Mouse (Mus musculus) hindbrain, embryonic 12.5 days (tissue): ENCODE results near the gene Slc25a25. TPM values are rescaled to one million over a fixed set of nuclear protein-coding genes. Genes with fewer than 3 reads are reported as not detected.

Experiments
- ATAC-seq: fragments of 200-750 bp; cut with Nextera tagmentation; 2 replicates; pipeline ENCODE4 v1.8.0; 2017; ENCODE audit warnings: moderate TSS enrichment; ENCODE audit not compliant: low FRiP score
- H3K27ac ChIP-seq: fragments of 300-500 bp; sonication (generic); 2 replicates; pipeline ENCODE4 v1.5.1; 2016; ENCODE audit warnings: mild to moderate bottlenecking
- H3K27me3 ChIP-seq: fragments of 300-500 bp; sonication (generic); 2 replicates; pipeline ENCODE4 v1.6.1; 2016; ENCODE audit warnings: mild to moderate bottlenecking
- H3K36me3 ChIP-seq: fragments of 300-500 bp; sonication (generic); 2 replicates; pipeline ENCODE4 v1.6.1; 2016; ENCODE audit warnings: mild to moderate bottlenecking
- H3K4me1 ChIP-seq: fragments of 300-500 bp; sonication (generic); 2 replicates; pipeline ENCODE4 v1.6.1; 2016
- H3K4me2 ChIP-seq: fragments of 300-500 bp; sonication (generic); replicated peaks from 2 replicates; pipeline ENCODE4 v1.6.1; 2016; ENCODE audit warnings: mild to moderate bottlenecking
- H3K4me3 ChIP-seq: fragments of 300-500 bp; sonication (generic); 2 replicates; pipeline ENCODE4 v1.5.1; 2016; ENCODE audit warnings: mild to moderate bottlenecking
- H3K9ac ChIP-seq: fragments of 300-500 bp; sonication (generic); 2 replicates; pipeline ENCODE4 v1.6.1; 2016; ENCODE audit warnings: mild to moderate bottlenecking, moderate library complexity
- H3K9me3 ChIP-seq: fragments of 300-500 bp; sonication (generic); replicated peaks from 2 replicates; pipeline ENCODE4 v1.6.1; 2016; ENCODE audit warnings: mild to moderate bottlenecking
- WGBS: fragments of 180-500 bp; shearing (Covaris S2); methylation state at CpG from one replicate; pipeline ENCODE4 v1.1.7; 2016; 5-methylcytosine and 5-hydroxymethylcytosine counted together
- polyA plus RNA-seq: library from polyadenylated mRNA; unstranded; fragments of >200 nt; fragmentation: Nextera tagmentation; extraction: Ambion mirVana; gene quantifications from 2 replicates; pipeline ENCODE4 v1.2.1, GENCODE M21; 2016

The Slc25a25 gene
- polyA plus RNA-seq, 1 experiment from 2014 or later = 40.2 TPM

- 82% methylated on average over 3 of the region's 3 CpGs for WGBS
- Histone ChIP-seq H3K4me1 (peaks cover 39% of the 10 kb centered on the region), H3K9me3 (no peaks in the 10 kb centered on the region), H3K9ac (no peak overlapping the region), H3K4me2 (no peak overlapping the region), H3K36me3 (no peaks in the 10 kb centered on the region), H3K27me3 (no peaks in the 10 kb centered on the region), H3K4me3 (no peak overlapping the region), H3K27ac (no peak overlapping the region)
- ATAC-seq = no peak
Measured at GRCm38 (mm10) chr2:32438733-32439132, 12.5 kb downstream of the Slc25a25 start.

DNA sequence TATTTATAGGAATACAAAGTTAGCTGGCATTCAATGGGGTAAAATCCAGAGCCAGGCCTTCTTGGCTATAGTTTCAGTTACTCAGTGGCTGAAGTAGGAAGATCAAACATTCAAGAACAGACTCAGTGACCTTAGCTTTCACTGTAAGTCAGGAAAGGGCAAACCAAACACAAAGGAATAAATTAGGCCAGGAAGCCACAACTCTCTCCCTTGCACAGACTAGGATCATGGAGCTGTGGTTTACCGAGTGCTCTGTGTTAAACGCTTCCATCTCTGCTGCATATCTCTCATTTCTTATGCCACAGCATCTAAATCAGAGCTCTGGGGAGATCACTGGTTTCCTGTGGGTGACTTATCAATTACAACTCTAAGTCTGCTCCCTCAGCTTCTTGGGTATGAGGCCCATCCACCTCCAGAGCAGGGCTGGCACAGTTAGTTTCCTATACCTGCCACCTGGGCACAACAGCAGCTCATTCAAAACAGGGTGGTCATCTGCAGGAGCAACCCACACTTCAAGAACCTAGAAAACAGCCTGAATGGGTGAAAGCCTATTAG, 13.6 kb downstream of the Slc25a25 start:
- 64% methylated on average over 2 of the region's 2 CpGs for WGBS
- peak overlapping the region; percentile 72 for H3K27ac ChIP-seq
- H3K9me3 ChIP-seq = no peaks in the 10 kb centered on the region
- no peak overlapping the region for H3K4me2 ChIP-seq
- H3K9ac ChIP-seq = no peak overlapping the region
- peaks cover 39% of the 10 kb centered on the region for H3K4me1 ChIP-seq
- no peak for ATAC-seq
- no peaks in the 10 kb centered on the region for H3K27me3 ChIP-seq
- no peaks in the 10 kb centered on the region for H3K36me3 ChIP-seq
- H3K4me3 ChIP-seq = no peak overlapping the region

DNA sequence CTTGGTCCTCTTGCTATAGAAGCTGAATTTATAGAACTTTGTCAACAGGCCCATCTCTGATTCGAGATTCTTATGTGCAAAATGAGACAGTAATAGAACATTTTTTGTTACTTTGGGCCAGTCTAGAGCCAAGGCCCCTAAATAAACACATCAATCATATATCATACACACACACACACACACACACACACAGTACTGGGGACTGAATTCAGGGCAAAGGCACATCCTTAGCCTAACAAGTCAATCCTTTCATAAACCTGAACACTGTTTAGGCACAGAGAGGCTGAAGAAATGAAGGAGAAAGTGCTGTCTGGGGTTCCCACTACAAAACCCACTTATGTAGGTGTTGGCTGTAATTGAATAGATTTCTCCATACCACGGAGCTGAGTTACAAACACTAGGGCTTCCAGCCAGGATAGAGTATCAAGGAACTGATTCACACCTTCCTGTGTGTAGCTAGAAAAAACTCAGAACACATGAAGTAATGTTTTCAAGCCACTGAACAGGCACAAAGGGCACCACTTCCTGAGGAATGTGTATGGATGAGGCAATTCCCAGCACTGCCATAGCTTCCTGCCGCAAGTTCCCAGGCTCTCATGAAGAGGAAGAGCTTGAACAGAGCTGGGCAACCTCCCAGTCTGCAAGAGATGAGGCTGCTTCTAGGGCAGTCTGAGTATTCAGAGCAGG, 14.4 kb downstream of the Slc25a25 start:
- H3K27ac ChIP-seq = peak overlapping the region; percentile 72
- WGBS = 54% methylated on average over 3 of the region's 3 CpGs
- ATAC-seq = no peak
- H3K9me3 ChIP-seq = no peaks in the 10 kb centered on the region
- H3K36me3 ChIP-seq = no peaks in the 10 kb centered on the region
- H3K27me3 ChIP-seq = no peaks in the 10 kb centered on the region
- H3K4me3 ChIP-seq = no peak overlapping the region
- no peak overlapping the region for H3K9ac ChIP-seq
- H3K4me1 ChIP-seq = peaks cover 40% of the 10 kb centered on the region
- H3K4me2 ChIP-seq = no peak overlapping the region

DNA sequence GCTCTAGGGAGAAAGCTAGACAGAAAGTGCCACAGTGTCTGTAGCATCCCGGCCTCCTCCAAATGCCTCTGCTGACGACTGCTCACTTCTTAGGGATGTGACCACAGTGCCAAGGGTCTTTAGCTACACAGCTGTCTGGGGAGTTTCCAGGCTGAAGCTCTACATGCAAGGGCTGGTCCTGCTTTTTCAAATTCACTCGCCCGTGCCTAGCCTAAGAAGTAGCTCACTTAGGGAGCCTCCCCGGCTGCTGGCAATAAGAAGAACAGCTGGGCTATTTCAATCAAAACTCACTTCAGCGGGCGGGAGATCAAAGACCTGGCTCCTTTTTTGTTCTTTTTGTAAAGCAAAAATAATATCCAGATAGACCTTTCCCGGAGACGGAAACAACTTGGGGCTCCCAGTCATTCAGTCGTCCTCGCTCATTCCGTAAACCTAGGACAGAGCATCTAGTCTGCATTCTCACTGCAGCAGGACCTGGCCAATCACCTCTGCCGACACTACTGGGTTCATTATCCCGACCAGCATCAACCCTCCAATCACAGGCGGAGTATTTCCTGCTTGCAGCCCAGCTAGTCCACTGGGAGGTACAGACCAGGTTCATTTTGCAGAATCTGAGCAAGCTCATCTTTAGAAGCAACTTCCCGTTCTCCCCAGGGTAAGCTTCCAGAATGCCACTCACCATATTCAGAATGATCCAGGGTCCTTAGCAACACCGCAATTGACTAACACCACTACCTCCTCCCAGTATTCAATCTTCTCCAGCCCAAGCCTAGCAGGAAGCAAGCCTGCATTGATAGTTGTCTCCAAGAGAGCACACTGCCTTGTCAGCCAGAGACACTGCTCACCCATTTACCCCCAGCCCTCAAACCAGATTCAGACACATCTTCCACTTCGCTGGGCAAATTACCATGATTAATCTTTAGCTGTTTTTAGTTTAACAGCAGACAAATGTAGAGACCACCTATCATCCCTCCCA, 20.3 kb downstream of the Slc25a25 start:
- Histone ChIP-seq H3K9me3 (no peaks in the 10 kb centered on the region), H3K4me1 (peaks cover 48% of the 10 kb centered on the region), H3K9ac (peak overlapping the region; percentile 77), H3K4me2 (peak overlapping the region; percentile 89), H3K27me3 (no peaks in the 10 kb centered on the region), H3K36me3 (no peaks in the 10 kb centered on the region), H3K4me3 (peak overlapping the region; percentile 47), H3K27ac (peak overlapping the region; percentile 92)
- 9% methylated on average over 18 of the region's 18 CpGs for WGBS
- ATAC-seq = peak; percentile 97

DNA sequence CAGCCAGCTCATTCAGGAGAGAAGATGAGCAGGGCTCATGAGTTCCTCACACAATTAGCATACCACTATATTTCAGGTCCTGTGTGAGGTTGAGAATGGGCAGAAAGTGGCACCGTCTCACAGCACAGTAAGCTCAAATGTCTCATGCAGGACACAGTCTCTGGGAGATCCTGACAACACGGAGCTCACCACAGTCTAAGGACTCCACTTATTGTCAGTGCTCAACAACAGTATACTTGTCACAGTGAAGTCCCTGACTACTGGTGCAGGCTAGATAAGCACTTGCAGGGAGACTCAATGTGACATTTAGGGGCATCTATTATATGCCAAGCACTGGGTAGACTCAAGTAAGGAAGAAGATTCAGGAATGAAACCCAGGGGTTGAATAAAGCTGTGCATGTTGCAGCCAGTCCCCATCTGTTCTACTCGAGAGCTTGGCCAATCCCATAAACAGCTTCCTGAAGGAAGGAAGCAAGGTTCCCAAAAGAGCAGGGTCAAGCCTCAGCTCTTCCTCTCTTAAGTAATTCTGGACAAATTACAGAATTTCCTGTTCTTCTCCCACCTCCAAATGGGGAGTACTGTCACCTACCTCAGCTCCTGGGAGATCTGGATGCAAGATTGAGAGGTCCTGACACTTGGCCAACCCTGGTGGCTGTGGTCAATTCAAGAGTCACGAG, 21.9 kb downstream of the Slc25a25 start:
- Histone ChIP-seq H3K4me1 (peaks cover 52% of the 10 kb centered on the region), H3K4me2 (peak overlapping the region; percentile 89)
- no peak for ATAC-seq

DNA sequence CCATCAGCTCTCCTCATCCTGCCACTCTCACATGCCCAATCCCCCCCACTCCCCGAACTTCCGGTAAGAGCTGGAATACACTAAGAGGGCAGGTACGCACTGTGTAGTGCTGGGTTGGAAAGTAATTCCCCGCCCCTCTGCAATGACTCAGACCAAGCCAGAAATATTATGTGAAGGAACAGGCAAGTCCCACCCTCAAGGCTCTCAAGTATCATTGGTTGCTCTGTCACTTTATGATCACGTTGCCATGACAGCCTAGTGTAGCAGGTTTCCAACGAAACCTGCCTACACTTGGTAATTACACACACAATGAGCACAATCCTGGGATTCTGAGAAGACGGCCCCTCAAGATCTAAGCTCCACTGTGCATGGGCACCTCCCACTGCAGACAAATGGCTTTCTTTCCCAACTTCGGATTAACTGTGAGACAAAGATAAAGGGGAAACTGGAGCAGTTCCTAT, 23.0 kb downstream of the Slc25a25 start:
- Histone ChIP-seq H3K4me2 (peak overlapping the region; percentile 89), H3K4me1 (peaks cover 62% of the 10 kb centered on the region), H3K27me3 (no peaks in the 10 kb centered on the region), H3K9me3 (no peaks in the 10 kb centered on the region), H3K4me3 (0 out of 2 replicates have a peak overlapping the region, but pooled peaks have one; percentile 6), H3K27ac (peak overlapping the region; percentile 52), H3K36me3 (no peaks in the 10 kb centered on the region), H3K9ac (peak overlapping the region; percentile 20; the same call in 1 of the 2 replicates)
- WGBS = 66% methylated on average over 8 of the region's 8 CpGs
- no peak for ATAC-seq

More for the DNA sequence above, 21.9 kb downstream of the Slc25a25 start:
- Histone ChIP-seq H3K9ac (no peak overlapping the region), H3K36me3 (no peaks in the 10 kb centered on the region), H3K27ac (no peak overlapping the region; the same call in 1 of the 2 replicates), H3K9me3 (no peaks in the 10 kb centered on the region), H3K4me3 (0 out of 2 replicates have a peak overlapping the region, but pooled peaks have one; percentile 6), H3K27me3 (no peaks in the 10 kb centered on the region)
- 85% methylated on average over 4 of the region's 4 CpGs for WGBS

- H3K27me3 ChIP-seq = no peaks in the 10 kb centered on the region
- H3K4me2 ChIP-seq = peak overlapping the region; percentile 89; the same call in 1 of the 2 replicates
- no peak for ATAC-seq
- 80% methylated on average over 5 of the region's 5 CpGs for WGBS
- peak overlapping the region; percentile 52; the same call in 1 of the 2 replicates for H3K27ac ChIP-seq
- no peak overlapping the region for H3K9ac ChIP-seq
- H3K9me3 ChIP-seq = no peaks in the 10 kb centered on the region
- peaks cover 68% of the 10 kb centered on the region for H3K4me1 ChIP-seq
- H3K4me3 ChIP-seq = no peak overlapping the region
- no peaks in the 10 kb centered on the region for H3K36me3 ChIP-seq
Measured at GRCm38 (mm10) chr2:32427720-32428119, 23.5 kb downstream of the Slc25a25 start.

GRCm38 (mm10) chr2:32426141-32426540, 25.1 kb downstream of the Slc25a25 start:
- Histone ChIP-seq H3K4me2 (no peak overlapping the region), H3K27ac (no peak overlapping the region), H3K4me1 (peaks cover 61% of the 10 kb centered on the region), H3K36me3 (0 out of 2 replicates have a peak, but pooled peaks cover 2% of the 10 kb centered on the region), H3K9me3 (no peaks in the 10 kb centered on the region), H3K27me3 (no peaks in the 10 kb centered on the region), H3K9ac (no peak overlapping the region), H3K4me3 (no peak overlapping the region)
- ATAC-seq = no peak
- 87% methylated on average over 1 of the region's 1 CpGs for WGBS

GRCm38 (mm10) chr2:32425568-32425967, 25.7 kb downstream of the Slc25a25 start:
- H3K36me3 ChIP-seq = peaks cover 6% of the 10 kb centered on the region
- no peak overlapping the region for H3K9ac ChIP-seq
- ATAC-seq = no peak
- no peak overlapping the region for H3K4me3 ChIP-seq
- H3K9me3 ChIP-seq = no peaks in the 10 kb centered on the region
- no peak overlapping the region for H3K27ac ChIP-seq
- H3K4me1 ChIP-seq = peaks cover 60% of the 10 kb centered on the region
- H3K27me3 ChIP-seq = no peaks in the 10 kb centered on the region
- WGBS = 81% methylated on average over 5 of the region's 5 CpGs
- no peak overlapping the region for H3K4me2 ChIP-seq

GRCm38 (mm10) chr2:32424796-32425195, 26.4 kb downstream of the Slc25a25 start:
- Histone ChIP-seq H3K9ac (no peak overlapping the region), H3K4me2 (no peak overlapping the region), H3K27me3 (no peaks in the 10 kb centered on the region), H3K4me3 (no peak overlapping the region), H3K27ac (peak overlapping the region; percentile 84), H3K9me3 (no peaks in the 10 kb centered on the region), H3K36me3 (peaks cover 14% of the 10 kb centered on the region), H3K4me1 (peaks cover 52% of the 10 kb centered on the region)
- ATAC-seq = no peak
- WGBS = 68% methylated on average over 3 of the region's 3 CpGs

GRCm38 (mm10) chr2:32423481-32424331, 27.5 kb downstream of the Slc25a25 start:
- peaks cover 25% of the 10 kb centered on the region for H3K36me3 ChIP-seq
- peak overlapping the region; percentile 37 for H3K4me3 ChIP-seq
- peaks cover 41% of the 10 kb centered on the region for H3K4me1 ChIP-seq
- ATAC-seq = peak; percentile 85
- peak overlapping the region; percentile 66 for H3K4me2 ChIP-seq
- no peaks in the 10 kb centered on the region for H3K9me3 ChIP-seq
- H3K9ac ChIP-seq = peak overlapping the region; percentile 51
- H3K27ac ChIP-seq = peak overlapping the region; percentile 84
- 2% methylated on average over 14 of the region's 14 CpGs for WGBS
- no peaks in the 10 kb centered on the region for H3K27me3 ChIP-seq
